Mouse (Mus musculus): Measurements from ENCODE around the gene Rnf148. TPM values are rescaled to one million over a fixed set of nuclear protein-coding genes. Genes with fewer than 3 reads are reported as not detected.

Gene Rnf148
- polyA plus RNA-seq (2012; rRNA removed), result not detected in 2 replicates

DNA sequence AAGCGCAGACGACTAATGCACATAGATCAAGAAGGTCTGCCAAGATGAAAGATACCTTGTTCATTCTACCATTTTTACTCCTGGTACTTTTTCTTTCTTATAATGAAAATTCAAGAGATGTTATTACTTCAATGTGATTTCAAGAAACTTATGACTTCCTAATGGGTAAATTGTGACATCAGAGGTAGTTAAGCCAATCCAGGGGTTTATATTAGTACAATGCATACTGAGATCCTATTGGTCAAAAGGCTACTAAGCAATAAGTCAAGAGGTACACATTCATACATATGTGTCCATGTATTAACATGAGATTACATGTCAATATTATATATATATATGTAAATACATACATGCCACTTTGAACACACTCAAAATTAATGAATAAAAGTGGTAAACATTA lies at the start of gene Rnf148:
Gene Rnf148 (minus strand): TSS at position 101 of the 400 bp plus-strand sequence.

DNA sequence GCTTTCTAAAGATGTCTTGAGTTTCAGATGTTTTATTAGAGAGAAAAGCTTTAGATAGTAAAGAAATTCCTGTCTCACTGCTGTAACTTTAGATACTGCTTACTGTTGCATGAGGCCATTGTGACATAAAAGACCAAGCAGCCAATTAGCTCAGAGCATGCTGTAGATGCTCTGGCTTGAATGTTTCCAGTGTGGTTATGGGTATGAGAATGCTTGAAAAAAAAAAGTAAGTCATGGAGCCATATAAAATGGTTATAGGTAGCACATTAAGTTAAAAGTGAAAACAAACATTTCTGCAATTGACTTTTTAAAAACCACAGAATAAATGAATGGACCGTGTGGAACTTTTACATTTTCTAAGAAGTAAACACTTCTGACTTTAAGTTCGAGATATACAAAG lies 4.7 kb downstream of the Rnf148 start, which contains the start of gene Rnf133:
Gene Rnf133 (minus strand): TSS at position 101 of the 400 bp plus-strand sequence.

Other genes with a start within 250 kb of the Rnf148 start
- gene Rnf133, start 4.8 kb downstream of the Rnf148 start, polyA plus RNA-seq (2012; rRNA removed), result not detected in 2 replicates
- 0.06 and 0.08 TPM in 2 replicates for gene Cadps2, start 184.3 kb upstream of the Rnf148 start, polyA plus RNA-seq (2012; rRNA removed)